Mouse (Mus musculus): ENCODE measurements around the gene Pou2f1. TPM values are rescaled to one million over a fixed set of nuclear protein-coding genes. Genes with fewer than 3 reads are reported as not detected.
A peak's percentile ranks its signal among the peaks of the same experiment; 100 is the strongest.

Pou2f1 gene
- total RNA-seq, 2 experiments from 2014 or later, result 10.4 to 13.0 TPM

DNA sequence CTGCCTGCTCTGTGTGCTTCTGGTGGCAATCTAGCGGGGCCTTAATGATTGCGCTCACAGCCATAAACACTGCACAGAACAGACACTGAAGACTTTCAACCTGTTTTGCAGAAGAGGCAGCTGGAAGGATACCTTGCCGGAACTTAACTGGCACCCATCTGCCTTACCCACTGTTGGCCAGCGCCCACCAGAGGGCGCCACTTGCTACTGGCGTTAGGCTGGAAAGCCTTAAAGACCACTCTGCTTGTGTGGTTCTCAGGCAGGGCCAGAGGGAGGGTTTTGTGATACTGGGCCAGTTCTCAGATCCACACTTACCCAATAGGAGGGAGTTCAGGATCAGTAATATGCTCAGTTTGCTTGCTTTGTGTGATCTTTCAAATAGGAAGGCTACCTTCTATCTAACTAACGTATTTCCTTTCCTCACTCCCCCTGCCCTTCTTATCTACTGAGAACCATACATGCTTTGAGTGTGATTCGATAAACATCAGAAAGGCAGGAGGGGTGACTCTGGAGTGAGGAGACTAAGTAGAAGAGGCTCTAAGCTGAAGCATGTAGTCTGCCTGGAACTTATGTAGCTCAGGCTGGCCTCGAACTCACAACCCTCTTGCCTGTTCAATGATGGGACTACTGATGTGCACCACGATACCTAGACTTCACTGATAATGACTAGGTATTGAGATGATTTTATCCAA is 148.6 kb downstream of the Pou2f1 start:
- intact Hi-C loops (cut with DNase I), result loop anchor here (1.0 to 10.0 kb wide), 4 partner anchors 73 to 301 kb away; no protein-coding TSS in a partner anchor
- DNase-seq, result peak; percentile 67 to 79

DNA sequence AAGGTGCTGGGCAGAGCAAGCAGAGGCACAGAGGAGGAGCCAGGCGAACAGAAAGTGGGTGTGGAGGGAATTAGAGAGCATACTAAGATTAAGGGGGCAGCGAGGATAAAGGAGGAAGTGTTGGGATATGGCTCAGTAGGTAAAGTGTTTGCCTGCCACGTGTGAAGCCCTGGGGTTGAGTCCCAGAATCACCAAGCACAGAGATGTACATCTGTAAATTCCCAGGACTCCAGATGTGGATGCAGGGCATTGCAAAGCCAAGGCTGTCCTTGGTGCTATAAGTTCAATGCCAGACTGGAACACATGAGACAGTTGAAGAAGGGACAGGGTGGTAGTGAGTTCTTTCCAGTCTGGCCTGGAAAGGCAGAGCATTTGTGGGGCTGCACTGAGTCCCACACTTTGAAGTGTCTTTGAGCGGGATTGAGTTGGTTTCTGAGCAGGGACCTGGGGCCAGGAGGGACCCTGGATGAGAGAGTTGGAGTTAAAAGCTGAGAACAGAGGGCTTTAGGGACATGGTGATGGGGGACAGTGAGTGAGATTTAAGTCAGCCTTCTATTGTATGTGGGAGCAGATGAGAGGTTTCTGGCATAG is 149.3 kb downstream of the Pou2f1 start:
- DNase-seq, result no peak
- intact Hi-C loops (cut with DNase I), result loop anchor here (1.0 to 10.0 kb wide), 4 partner anchors 72 to 302 kb away; no protein-coding TSS in a partner anchor

DNA sequence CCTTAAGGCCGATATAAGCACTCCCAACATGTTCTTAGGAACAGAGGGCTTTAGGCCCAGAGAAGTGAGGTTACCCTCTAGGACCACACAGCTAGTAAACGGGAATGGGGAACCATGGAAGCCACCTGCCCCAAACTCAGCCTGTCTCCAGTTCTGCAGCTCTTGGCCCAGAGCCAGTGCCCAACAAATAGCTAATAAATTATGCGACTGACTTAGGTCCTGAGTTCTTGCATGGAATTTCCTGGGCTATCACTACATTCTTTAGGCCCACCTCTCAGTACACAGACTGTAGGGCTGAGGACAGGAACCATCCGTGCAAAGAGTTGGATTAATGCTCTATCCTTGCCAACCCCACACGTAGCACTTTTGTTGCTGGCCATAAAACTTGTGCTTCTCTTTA is 150.3 kb downstream of the Pou2f1 start:
- intact Hi-C loops (cut with DNase I), result loop anchor here (2.0 to 10.0 kb wide), 3 partner anchors 71 to 303 kb away; no protein-coding TSS in a partner anchor
- no peak for DNase-seq

DNA sequence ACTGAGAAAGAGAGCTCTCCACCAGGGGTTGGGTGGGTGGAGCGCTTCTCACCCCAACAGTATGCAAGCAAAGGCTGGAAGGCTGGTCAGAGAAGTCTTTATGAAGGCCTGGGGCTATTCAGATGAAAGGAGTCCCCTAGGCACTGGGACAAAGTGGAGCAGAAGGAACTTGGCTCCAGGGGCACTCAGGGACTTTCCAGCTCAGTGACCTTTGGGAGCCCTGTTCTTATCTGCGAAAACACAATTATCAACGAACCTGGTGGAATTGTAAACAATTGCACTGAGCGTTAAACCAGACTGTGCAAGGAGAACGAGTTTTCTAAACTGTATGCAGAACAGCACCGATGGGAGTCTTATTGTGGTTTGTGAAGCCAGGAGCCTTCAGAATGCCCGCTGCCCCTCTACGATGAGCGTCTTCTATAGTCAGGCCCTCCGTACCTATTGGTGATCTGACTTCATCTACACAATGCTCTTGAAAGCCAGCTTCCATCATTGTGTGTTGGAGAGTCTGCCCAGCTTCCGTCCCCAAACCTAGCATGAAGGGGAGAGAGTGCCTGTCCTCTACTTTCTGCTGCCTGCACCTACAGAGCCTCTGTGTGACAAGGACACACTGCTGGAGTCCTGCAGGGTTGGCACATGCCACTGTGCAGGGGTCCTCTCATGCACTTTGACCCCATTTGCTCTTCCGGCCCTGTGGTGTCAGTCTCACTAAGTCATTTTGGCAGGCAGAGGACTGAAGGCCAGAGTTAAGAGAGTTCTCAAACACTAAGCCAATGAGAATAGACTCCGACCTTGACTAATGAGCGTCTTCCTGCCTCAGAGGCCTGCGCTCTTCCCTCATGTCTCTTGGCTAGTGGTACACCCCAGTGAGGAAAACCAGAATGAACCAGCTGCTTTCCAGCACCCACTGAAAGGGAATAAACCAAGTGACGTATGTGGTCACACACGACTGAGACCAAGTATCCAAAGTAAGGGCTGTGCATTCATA is 152.7 kb downstream of the Pou2f1 start:
- intact Hi-C loops (cut with DNase I), result loop anchor here (10.0 kb wide), 1 partner anchor 205 kb away; no protein-coding TSS in a partner anchor
- DNase-seq, result no peak

DNA sequence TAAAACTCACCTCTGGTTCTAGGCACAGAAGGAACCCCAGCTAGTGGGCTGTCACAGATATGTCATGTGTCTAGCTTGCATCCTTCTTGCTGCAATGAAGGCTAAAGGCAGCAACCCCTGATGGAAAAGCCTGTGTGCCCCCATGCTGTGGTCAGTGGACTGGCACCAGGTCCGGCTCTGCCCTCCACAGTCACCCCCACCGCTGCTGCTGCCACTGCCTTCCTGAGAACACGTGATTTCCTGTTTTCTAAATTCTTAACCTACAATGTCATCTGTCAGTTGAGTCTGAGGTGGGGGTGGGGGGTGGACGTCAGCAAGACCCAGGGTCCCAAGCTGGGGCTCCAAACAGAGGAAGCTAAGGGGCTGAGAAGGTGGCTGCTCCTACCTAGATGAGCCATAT is 153.6 kb downstream of the Pou2f1 start:
- DNase-seq, result no peak
- intact Hi-C loops (cut with DNase I), result no loop called here

DNA sequence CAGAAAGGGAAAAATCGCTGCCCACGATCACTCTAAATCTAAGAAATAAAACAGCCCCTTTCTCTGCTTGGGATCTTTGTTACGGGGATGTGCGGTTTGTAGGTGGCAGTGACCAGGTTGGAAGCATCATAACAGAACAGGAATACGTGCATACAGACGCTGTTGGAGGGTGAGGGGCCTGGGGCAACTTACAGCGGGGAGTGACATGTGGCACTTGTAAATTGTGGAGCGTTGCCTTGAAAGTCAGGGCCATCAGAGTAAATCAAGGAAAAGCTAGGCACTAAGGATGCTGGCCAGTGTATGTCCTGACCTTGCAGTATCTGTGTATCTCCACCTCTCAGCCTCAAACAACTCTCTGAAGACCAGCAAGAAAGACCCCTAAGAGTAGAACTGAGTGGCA is 154.1 kb downstream of the Pou2f1 start:
- DNase-seq, result no peak

DNA sequence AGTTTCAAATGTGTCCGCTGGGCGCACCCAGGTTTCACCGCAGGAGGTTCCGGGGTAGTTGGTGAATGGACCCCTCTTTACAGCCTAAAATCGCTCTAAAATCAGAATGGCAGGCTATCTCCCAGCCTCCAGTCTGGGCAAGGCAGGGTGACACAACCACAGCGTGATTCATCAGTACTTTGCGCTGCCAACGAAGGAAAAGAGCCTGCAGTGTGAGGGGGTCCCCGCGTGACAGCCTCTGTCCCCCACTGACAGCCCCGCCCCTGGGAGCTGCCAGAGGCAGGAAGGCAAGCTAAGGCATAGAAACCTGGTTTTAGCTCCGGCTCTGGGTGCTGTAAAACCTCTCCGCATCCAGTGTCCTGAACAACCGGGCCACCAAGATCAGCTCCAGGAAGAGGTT is 157.1 kb downstream of the Pou2f1 start:
- intact Hi-C loops (cut with DNase I), result loop anchor here (2.0 kb wide), 1 partner anchor 27 kb away; no protein-coding TSS in a partner anchor
- peak in 1 of 2 experiments; percentile 26 for DNase-seq

More for the DNA sequence above, 154.1 kb downstream of the Pou2f1 start:
- intact Hi-C loops (cut with DNase I), result no loop called here

DNA sequence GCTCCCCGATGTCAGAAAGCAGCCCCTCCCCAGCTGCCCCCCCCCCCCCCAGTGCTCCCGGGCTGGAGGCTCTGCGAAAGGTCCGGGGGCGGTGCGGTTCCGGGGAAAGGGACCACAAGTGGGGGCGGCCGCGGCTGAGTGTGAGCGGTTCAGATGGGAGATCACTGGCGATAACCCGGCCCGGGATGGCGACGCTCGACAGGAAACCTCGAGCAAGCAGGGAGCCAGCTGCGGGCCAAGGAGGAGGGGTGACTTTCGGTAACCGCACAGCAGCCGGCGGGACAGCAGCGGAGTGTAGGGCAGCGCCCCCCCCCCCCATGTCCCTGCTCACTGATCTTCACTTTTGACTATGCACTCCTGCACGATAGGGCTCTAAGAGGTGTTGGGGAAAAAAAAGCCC is 157.5 kb downstream of the Pou2f1 start:
- peak in 1 of 2 experiments; percentile 25 for DNase-seq
- intact Hi-C loops (cut with DNase I), result loop anchor here (2.0 kb wide), 1 partner anchor 26 kb away; no protein-coding TSS in a partner anchor

DNA sequence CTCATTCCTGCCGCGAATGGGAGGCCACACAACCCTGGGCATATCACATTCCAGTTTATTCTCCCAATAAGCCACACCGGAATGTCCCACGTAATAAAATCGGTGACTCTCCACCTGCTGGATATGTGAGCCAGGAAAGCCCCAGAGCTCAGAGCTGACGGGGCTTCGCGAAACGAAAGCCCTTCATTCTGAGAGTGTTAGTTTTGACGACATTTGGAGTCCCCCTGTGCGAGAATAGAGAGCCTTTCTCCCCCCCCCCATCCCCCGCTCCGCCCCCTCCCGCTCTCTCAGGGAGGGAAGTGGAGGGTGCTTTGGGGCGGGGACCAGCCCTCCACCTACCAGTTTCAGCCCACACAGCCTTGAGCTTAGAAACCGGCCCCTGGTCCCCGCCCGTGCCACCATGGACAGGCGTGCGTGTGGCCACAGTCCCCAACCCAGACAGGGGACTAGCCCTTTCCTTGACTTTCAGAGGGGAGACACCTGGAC is 158.0 kb downstream of the Pou2f1 start:
- DNase-seq, result peak in 1 of 2 experiments; percentile 27
- intact Hi-C loops (cut with DNase I), result loop anchor here (2.0 kb wide), 1 partner anchor 26 kb away; no protein-coding TSS in a partner anchor

DNA sequence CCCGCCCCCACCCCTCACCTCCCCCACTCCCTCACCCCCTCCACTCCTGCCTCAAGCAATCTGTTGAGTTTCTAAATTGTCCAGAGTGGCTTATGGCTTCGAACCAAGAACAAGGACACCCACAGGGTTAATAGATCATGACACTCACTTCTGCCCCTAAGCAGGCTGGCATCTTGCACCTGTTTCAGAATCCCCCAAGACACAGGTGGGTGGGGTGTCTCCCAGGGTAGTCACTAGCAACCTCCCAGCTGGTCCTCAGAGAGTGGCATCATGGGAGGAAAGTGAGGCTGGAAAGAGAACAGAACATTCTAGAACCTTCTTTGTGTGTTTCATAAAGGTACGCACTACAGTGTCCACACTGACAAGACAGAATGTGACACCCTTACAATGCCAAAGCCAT is 158.9 kb downstream of the Pou2f1 start:
- DNase-seq, result no peak
- intact Hi-C loops (cut with DNase I), result no loop called here

DNA sequence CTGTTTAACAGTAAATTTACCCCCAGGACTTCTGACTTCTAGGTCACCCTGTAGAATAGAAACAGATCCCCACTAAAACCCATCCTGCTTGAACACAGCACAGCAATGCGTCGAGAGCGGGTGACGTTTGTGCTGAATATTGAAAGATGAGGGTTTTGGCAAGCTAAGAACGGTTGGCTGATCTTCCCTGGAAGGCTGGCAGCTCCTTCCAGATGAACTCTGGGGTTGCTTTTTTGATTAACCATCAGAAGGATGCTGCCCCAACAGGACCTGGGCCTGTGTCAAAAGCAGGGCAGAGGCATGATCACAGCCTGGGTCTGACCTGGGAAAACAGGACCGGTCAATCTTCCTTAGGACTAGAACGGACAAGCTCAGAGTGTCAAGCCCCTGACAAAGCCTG is 160.3 kb downstream of the Pou2f1 start:
- intact Hi-C loops (cut with DNase I), result no loop called here
- DNase-seq, result no peak

DNA sequence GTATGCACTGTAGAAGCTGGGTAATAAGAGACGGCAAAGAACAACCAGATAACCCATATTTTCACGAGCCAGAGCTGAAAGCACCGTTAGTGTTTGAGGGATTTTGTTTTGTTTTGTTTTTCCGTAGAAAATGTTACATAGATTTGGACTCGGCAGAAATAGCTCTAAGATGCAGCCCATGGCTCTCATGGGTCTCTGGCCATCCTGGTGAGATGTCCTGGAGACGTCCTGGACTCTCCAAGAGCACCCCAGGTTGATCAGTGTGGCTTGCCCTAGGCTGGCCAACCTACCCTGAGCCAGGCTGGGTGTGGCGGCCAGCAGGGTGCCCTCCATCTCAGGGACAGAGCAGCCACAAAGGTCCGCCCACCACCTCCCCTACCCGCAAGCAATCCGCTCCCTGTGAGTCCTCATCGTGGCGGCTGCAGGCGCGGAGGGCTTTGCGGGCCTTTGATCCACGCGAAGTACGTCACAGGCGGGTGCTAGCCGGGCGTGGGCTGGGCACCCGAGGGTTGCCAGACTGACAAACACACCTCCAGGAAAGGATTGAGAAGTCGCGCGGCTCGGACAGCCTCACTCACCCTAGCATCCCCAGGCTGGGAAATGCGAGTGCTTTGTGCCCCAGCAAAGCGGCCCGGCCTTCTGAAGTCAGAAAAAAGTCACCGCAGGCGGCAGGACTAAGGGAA is 161.8 kb downstream of the Pou2f1 start:
- DNase-seq, result no peak
- intact Hi-C loops (cut with DNase I), result no loop called here

DNA sequence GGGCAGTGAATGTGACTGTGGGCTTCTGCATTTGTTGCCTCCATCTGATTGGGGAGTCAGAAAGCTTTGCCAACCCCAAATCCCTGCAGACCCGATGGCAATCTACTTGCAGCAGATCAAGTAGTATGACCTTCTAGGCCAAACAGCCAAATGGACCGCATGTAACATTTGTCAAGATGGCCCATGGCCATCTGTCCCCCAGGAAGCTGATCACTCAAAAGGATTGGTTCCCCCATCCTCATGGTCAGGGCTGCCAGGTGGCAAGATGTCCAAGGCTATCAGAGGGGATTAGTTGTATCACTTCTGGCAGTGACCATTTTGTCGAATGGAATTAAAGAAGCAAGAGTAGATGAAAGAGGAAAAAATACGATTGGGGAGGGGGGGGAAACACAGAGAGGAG is 163.3 kb downstream of the Pou2f1 start:
- DNase-seq, result no peak
- intact Hi-C loops (cut with DNase I), result no loop called here

DNA sequence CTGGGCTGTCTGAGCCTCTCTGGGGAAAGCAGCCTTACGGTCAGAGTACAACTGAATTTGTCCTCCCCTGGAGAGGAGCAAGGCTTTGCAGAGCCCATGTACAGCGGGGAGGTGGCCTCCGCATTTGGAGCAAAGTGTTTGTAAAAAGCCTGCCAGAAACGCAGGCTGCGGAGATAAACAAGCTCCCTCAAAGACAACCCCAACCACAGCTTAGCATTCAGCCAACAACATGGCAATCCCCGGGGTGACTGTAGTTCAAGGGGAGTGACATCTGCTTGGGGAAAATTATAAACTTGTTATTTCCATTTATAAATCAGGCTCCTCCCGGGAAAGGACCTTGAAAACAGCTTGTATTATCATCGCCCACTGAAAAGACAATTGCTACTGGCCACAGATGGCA is 164.9 kb downstream of the Pou2f1 start:
- DNase-seq, result peak in 1 of 2 experiments; percentile 24
- intact Hi-C loops (cut with DNase I), result no loop called here

DNA sequence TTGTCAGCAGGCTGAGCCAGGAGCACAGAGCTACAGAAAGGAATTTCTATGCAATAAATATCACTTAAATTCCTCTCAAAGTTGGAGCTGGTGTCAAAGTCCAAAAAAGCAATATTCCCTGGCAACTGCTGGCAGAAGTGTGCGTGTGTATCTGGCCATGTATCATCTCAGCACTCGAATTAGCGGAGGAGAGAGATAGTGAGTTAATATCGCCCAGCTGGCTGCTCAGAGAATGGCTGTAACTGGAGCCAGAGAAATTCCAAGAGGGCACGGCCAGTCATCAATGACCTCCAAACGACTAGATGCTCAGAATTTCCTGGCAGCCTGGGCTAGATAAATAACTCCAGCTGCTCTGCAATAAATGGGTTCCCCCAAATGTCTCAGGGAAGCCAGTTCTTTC is 166.0 kb downstream of the Pou2f1 start:
- no peak for DNase-seq
- intact Hi-C loops (cut with DNase I), result no loop called here

DNA sequence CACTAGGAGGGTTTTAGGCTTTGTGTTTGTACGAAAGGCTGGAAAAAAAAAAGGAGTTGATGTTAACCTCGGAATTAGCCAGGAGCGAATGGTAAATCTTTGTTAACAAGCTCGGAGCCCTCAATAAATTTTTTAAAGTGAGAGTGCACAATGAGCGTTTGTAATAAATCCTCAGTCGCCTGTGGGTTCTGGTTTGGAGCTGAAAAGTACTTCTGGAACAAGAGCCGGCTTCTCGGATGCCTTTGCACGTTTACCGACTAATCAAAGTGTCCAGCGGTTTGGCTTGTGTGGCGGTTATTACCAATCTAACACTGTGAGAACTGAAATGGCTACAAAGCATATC is 167.9 kb downstream of the Pou2f1 start:
- no peak for DNase-seq
- intact Hi-C loops (cut with DNase I), result no loop called here

DNA sequence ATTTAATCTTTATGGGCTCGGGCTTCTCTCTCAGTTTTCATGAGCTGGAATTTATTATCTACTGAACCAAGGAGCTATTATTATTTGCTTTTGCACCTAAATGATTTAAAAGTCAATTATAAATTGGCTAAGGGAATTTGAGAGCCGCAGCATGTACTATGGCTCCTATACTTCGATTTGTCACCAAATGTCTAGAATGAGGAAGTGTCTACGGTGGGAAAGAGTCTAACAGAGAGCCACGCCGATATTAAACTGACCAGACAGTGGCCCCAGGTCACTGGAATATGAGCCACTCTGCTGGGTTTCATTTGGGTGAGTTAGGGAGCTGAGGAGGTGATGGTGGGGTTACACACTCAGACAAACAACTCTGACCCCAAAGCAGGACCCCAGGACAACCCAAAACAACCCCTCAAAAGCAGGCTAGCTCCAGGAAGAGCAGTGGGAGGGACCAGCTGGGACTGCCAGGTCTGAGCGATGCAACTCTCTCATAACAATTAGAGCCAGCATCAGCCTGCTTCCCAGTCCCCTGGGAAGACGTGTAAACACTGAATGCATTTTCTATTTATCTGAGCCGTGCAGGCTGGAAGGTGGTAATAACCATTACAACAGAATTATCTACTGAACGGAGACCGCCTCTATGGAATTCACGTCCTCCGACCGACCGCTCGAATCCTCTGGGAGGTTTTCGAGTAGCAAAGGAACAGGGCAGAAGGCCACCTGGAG is 168.4 kb downstream of the Pou2f1 start:
- no peak for DNase-seq
- intact Hi-C loops (cut with DNase I), result no loop called here

DNA sequence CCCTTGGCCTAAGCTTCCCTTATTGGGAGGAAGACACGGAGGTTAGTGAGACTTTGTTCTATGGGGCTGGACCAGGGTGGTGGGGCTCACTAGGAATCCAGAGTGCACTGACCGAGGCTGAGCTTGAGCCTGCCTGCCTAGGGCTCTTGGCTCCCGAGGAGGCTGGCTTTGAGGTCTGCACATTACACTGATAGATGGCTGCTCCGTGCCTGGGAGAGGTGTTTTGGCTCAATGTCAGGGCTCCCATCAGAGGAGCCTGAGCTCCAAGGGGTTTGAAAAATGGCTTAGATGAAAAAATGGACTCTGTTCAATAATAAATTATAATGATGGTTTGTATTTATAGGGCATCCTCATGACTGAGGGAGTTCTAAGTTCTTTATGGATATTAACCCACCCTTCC is 169.2 kb downstream of the Pou2f1 start:
- DNase-seq, result no peak
- intact Hi-C loops (cut with DNase I), result no loop called here

DNA sequence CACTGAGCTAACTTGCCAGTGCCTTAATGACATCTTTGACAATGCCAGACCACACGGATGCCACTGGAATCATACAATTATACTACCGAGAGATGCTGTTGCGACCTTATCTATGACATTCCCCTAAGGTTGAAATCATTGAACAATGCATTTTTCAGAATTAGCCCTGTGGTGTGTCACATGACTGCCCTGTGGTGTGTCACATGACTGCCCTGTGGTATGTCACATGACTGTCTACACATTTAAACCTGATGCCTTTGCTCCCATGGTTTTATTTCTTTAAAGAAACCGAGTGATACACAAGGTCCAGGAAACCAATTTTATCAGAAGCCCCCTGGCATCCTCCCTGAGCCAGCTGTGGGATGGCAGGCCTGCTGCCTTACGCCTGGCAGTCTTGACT is 172.6 kb downstream of the Pou2f1 start:
- DNase-seq, result no peak
- intact Hi-C loops (cut with DNase I), result no loop called here

DNA sequence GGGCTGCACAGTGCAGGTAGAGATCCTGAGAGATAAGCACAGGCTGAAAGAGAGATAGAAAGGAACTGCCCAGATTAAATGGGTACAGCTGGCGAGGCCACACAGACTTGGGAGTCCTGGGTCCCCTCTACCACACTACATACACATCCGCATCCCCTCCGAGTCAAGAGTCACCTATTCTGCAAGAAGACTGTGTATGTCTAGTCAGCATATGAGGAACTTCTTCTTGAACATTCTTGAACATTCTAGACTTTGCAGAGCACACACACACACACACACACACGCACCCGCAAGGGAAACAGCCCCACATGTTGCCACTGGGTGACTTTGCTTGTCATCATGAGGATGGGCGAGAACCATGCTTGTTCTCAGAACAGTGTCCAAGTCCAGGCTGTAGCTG is 173.9 kb downstream of the Pou2f1 start:
- intact Hi-C loops (cut with DNase I), result no loop called here

More for the DNA sequence above, 173.9 kb downstream of the Pou2f1 start:
- no peak for DNase-seq

All from heart, postnatal 36 days (tissue).